Mouse (Mus musculus): ENCODE results near the gene Dolk.

- no peak for TF ChIP-seq CTCF (conservative IDR thresholded peaks at IDR 0.05; ENCODE audit: low read length)
- no peak for TF ChIP-seq NANOG (IDR thresholded peaks at IDR 0.05; ENCODE audit: borderline replicate concordance, low read length)
Observed at GRCm38 (mm10) chr2:30247681-30248080, 38.5 kb downstream of the Dolk start.
